Mouse (Mus musculus) heart, adult 9 months (tissue): ENCODE measurements around the gene Pgm2.

Source experiments
- DNase-seq, 2 experiments: peaks; one replicate each; pipeline ENCODE4 v3.0.0; 2022; ENCODE audit warnings: low spot score in 2 of 2

Gene Pgm2

DNA sequence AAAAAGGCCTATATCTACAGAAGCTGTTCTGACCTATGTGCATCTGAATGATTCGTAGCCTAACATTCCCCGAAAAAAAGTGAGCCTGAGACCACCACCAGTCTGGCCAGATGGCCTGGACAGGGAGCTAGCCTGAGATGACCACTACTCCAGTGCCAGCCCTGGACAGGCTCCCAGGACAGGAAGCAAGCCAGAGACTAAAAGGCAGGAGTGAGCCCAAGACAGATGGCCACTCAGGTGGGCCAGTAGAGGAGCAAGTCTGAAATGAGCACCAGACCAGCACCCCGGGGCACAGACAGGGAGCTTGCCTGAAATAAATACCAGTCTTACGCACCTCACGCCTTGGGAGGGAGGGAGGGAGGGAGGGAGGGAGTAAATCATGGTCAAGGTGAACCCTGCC, 51.6 kb downstream of the Pgm2 start:
- no peak for DNase-seq

GRCm38 (mm10) chr5:64146384-64147005, 53.7 kb downstream of the Pgm2 start:
- no peak for DNase-seq

GRCm38 (mm10) chr5:64149184-64150127, 56.7 kb downstream of the Pgm2 start:
- DNase-seq, result no peak

DNA sequence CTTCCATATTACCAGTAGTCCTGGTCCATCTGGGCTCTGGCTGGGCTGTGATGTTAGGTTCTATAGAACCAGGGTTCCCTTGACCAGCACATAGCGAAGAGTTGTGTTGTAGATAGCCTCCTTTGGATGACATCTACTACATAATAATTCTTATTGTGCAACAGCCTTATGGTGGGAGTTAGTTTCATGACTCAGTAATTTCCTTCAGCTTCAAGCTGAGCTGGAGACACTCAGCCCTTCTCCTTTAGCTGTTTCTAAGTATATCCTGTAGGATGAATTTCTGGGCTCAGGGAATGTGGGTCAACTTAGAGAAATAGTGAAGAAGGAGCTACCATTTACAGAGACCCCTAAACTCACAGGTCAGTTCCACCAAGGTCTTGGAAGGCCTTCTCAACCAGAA, 60.6 kb downstream of the Pgm2 start:
- DNase-seq, result no peak

DNA sequence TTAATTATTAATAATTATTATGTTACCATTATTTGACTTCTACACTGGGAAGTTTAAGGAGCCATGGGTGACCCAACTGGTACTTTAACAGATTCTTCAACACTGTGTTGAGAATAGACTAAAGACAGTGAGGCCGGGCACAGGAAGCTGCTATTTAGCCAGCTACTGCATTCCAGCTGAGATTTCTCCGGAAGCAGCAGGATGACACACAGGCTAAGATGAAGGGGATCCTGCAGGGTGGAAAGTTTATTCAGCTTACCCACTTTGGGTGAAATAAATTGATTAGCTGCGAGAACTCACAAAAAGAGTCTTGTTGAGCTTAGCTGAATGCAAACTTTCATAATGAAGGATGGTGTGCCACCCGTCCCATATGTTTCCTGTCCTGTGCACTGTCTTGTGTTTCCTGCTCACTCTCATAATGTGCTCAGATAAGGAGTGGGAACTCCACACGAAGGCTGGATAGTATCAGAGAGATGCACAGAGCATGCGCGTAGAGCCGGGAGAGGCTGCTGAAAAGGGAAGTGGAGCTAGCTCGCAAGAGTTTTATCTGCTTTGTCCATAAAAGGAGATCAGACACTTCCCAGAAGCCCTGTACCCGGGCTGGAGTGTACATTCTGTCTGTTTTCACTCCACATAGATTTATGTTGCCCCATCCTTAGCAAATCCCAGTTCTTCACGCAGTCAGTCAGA, 63.3 kb downstream of the Pgm2 start, which contains the start of gene Tbc1d1:
Gene Tbc1d1, plus strand, starts transcription at position 445 of the 690 bp plus-strand sequence.
- DNase-seq, result peak; percentile 63 to 69

GRCm38 (mm10) chr5:64156579-64156978, 63.8 kb downstream of the Pgm2 start:
- no peak for DNase-seq

DNA sequence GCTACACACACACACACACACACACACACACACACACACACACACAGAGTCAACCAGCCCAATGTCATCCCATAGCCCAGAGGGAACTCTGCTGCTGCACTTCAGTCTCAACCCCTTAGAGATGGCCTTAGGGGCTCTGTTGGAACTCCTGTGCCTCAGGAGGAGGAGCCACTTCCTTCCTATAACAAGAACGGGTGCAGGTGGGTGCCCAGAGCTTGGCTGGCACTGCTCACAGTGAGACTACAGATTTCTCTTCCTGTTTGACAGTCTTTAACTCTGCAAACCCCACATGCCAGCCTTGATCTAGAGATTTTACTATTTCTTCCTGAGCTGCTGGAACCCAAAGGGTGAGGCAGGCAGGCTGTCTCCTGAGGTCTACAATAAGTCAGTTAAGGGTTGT, 65.2 kb downstream of the Pgm2 start:
- no peak for DNase-seq

- no peak for DNase-seq
Measured at GRCm38 (mm10) chr5:64158501-64158900, 65.8 kb downstream of the Pgm2 start.

GRCm38 (mm10) chr5:64159065-64159780, 66.5 kb downstream of the Pgm2 start:
- DNase-seq, result peak in 1 of 2 experiments; percentile 23

DNA sequence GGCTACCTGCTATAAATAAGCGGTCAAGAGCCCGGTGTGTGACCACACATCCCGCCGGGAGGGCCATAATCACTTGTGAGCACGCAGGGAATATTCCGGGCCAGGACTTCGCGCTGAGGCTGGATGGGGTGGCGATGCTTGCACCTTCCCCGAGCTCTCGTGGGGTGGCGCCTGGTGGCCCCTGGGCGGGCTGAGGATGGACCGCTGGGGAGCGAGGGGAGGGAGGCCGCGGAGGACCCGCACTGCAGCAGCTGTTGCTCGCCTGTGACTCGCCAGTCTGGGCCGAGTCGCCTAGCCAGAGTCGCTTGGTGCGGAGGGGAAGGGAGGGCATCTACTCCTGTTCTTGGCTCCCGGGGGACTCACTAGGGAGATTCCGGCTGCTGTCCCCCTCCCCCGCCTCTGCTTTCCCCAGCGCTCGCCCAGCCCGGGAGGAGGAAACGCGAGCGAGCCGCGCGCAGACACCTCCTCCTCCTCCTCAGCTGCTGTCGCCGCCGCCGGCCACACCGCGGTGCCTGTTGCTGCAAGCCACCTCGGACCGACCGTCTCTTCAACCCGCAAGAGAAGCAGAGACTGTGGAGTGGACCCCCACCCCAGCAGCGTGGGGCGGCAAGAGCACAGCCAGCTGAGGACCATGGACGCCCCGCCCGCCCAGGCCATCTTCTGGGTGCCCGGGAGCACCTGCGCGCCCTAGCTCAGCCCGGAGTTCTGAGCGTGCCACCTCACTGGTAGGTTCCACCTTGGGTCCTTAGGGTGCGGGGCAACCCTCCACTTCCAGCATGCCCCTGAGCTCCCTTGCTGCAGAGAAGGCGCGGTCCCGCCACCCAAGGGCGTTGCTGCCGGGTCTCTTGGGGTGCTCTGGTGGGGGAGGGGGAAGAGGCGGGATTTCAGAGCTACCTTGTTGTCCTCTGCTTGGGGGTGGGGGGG, 67.3 kb downstream of the Pgm2 start:
- DNase-seq, result peak; percentile 61 to 68

DNA sequence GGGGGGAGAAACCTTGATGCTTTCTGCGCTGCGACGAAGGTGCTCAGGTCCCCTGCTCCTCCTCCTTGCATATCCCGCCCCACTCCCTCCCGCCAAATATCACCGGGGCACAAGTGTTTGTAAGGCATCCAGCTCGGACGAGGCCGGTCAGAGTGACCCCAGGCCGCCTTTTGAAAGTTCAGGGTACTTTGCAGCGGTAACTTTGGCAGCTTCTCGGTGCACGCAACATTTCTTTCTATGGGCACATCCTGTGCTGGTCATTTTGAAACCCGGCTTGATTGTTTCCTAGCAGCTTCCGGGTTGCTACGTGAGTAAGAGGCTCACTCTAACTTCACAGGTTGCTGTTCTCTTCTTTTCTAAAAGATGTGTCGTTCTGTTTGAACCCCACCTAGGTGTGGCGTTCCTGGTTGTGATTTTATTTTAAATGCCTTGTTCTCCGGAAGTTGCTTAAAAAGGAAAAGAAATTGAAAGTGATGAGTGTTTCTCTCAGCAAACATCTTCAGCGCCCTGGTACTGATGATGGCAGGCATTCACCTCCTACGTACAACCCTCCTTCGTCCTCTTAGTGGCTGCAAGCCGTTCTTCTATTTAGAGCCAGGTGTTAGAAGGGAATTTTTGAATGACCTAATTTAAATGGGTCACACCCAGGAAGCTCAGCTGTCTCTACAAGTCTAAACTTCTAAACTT, 68.1 kb downstream of the Pgm2 start:
- peak; percentile 10 to 22 for DNase-seq

DNA sequence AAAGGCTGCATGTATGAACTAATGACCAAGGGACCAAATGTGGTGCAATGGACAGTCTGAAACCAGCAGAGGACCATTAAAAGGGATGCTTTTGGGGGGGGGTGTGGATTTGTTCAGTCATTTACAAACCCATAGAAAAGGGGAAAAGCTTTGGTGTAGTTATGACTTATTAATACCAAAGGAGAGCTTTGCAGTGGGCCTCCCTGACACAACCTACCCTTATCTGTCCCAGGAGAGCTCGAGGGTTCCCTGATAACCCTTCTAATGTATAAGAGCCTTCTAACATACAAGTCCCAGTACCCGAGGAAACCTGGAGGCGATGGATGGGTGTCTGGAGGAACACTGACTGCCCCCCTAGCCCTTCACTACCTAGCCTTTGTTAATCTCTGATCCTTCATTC, 69.2 kb downstream of the Pgm2 start:
- DNase-seq, result no peak

DNA sequence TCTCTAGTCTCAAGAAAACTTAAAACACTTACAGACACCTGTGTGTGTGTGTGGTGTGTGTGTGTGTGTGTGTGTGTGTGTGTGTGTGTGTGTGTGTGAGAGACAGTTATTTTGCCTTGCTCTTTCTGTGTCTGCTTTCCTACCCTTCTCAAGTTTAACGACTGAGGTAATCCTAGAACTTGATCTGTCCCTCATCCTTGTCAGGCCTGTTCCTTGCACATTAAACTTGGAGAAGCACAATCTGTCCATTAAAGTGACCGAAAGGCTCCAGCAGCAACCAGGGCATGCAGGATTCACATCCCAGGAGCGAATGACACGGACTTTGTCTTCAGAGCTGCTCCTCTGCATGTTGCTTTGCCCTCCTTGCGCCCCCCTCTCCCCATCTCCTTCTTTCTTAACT, 69.8 kb downstream of the Pgm2 start:
- no peak for DNase-seq

GRCm38 (mm10) chr5:64164414-64164813, 71.7 kb downstream of the Pgm2 start:
- DNase-seq, result no peak

DNA sequence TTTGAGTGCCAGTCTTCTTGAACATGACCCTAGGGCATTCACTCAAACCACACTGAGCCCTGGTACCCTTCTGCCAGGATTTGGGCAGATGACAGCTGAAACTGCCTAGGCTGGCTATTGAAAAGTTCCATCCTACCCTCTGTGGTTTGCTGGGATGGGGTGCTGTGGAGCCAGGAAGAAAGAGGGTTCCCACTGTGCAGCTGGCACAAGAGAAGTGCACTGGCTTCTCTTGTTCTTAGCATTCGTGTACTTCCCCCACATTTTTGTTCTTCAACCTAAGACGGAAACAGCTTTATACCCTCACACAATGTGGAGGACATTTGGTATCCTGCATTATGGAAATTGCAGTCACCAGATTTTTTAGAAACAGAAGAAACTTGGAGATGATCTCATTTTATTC, 73.1 kb downstream of the Pgm2 start:
- DNase-seq, result no peak

- no peak for DNase-seq
Measured at GRCm38 (mm10) chr5:64168990-64169540, 76.3 kb downstream of the Pgm2 start.

- DNase-seq, result no peak
Measured at GRCm38 (mm10) chr5:64172884-64173283, 80.1 kb downstream of the Pgm2 start.

DNA sequence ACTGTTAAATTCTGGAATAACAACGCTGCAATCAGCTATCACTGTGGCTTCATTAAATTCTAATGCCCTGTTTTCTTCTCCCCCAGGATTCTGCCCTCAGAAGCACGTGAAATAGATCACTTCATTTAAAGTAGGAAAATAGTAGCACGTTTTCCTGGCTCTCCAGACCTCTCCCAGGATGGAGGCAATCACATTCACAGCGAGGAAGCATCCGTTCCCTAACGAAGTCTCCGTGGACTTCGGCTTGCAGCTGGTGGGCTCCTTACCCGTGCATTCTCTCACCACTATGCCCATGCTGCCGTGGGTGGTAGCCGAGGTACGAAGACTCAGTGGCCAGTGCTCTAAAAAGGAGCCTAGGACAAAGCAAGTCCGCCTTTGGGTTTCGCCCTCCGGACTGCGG, 80.6 kb downstream of the Pgm2 start:
- DNase-seq, result no peak

GRCm38 (mm10) chr5:64174429-64174935, 81.7 kb downstream of the Pgm2 start:
- DNase-seq, result no peak
